Mouse (Mus musculus) erythroblast, embryonic 14.5 days (primary cell): Measurements from ENCODE around the gene B3gnt2.

Experiments
- GATA1 ChIP-seq: IDR thresholded peaks from 2 replicates; pipeline ENCODE4 v1.6.1; 2012; ENCODE audit warnings: low read length, inconsistent platforms, mixed read lengths
- TAL1 ChIP-seq: IDR thresholded peaks from 3 replicates; pipeline ENCODE4 v1.6.1; 2012; ENCODE audit warnings: low read length, inconsistent platforms, mixed read lengths

DNA sequence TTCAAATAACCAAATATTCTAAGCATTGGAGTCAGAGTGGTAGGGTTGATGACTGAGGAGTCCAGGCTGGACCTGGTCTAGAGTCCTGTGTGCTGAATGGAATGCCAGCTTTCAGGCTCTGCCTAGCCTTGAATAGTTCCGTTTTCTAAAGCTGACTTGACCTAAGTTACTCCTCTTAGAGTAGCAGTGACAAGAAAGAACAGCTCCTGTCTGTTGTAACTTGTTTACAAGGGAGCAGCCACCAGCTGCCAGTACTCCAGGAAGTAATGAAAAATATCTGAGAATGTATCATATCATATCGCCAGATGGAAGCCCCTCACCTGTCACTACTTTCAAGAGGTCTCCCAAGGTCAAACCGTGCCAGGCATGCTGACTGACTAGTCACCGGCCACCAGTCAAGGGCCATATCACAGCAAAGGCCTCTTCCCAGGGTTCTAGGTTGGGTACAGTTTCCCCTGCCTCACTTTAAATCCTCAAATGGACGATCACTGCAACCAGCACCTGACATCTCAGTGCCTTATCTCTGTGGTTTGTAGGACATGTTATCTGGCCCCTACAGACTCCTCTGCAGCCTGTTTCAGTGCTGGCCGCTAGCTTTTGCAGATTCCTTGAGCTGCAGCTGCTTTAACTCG is 51.2 kb downstream of the B3gnt2 start:
- TF ChIP-seq TAL1 (no peak), GATA1 (no peak)
